Mouse (Mus musculus): ENCODE results near the gene Zc3h7a. TPM values are rescaled to one million over a fixed set of nuclear protein-coding genes. Genes with fewer than 3 reads are reported as not detected.

Zc3h7a gene
- polyA plus RNA-seq, 1 experiment from 2014 or later, result 92.9 TPM

GRCm38 (mm10) chr16:11090836-11091570 is 85.2 kb downstream of the Zc3h7a start:
- Histone ChIP-seq H3K4me1 (no peaks in the 10 kb centered on the region), H3K9me3 (no peaks in the 10 kb centered on the region), H3K4me2 (no peak overlapping the region), H3K9ac (no peak overlapping the region), H3K27ac (no peak overlapping the region), H3K36me3 (peaks cover 46% of the 10 kb centered on the region), H3K4me3 (no peak overlapping the region), H3K27me3 (no peaks in the 10 kb centered on the region)
- no peak for ATAC-seq (ENCODE audit: borderline replicate concordance, extremely low read depth, low FRiP score, low TSS enrichment)
- WGBS, result 80% methylated on average over 10 of the region's 10 CpGs

GRCm38 (mm10) chr16:11086856-11087588 is 89.2 kb downstream of the Zc3h7a start:
- Histone ChIP-seq H3K36me3 (peaks cover 80% of the 10 kb centered on the region), H3K4me1 (no peaks in the 10 kb centered on the region), H3K4me3 (no peak overlapping the region), H3K27ac (no peak overlapping the region), H3K27me3 (no peaks in the 10 kb centered on the region), H3K4me2 (no peak overlapping the region), H3K9ac (no peak overlapping the region), H3K9me3 (no peaks in the 10 kb centered on the region)
- ATAC-seq (ENCODE audit: borderline replicate concordance, extremely low read depth, low FRiP score, low TSS enrichment), result no peak
- 88% methylated on average over 5 of the region's 5 CpGs for WGBS

Small RNAs within 50 kb of the gene (microRNA-seq; reads per million reads assigned to microRNA genes)
- gene Gm23935, result 46.5 reads per million, percentile 44 among the genes with 10 or more reads in this experiment

Other genes starting within 250 kb of the Zc3h7a start
- gene Snn, start 115.4 kb downstream of the Zc3h7a start, polyA plus RNA-seq (2015; fragmentation: Nextera tagmentation; extraction: Ambion mirVana), result 47.2 and 47.6 TPM in 2 replicates
- 109 and 111 TPM in 2 replicates for gene Litaf, start 110.2 kb downstream of the Zc3h7a start, polyA plus RNA-seq (2015; fragmentation: Nextera tagmentation; extraction: Ambion mirVana)
- 32.3 and 34.6 TPM in 2 replicates for gene Txndc11, start 41.7 kb downstream of the Zc3h7a start, polyA plus RNA-seq (2015; fragmentation: Nextera tagmentation; extraction: Ambion mirVana)
- 155 and 163 TPM in 2 replicates for gene Rsl1d1, start 26.9 kb upstream of the Zc3h7a start, polyA plus RNA-seq (2015; fragmentation: Nextera tagmentation; extraction: Ambion mirVana)
- 75.5 and 75.6 TPM in 2 replicates for gene Gspt1, start 77.9 kb upstream of the Zc3h7a start, polyA plus RNA-seq (2015; fragmentation: Nextera tagmentation; extraction: Ambion mirVana)
- not detected in 2 replicates for gene Tnfrsf17, start 137.4 kb upstream of the Zc3h7a start, polyA plus RNA-seq (2015; fragmentation: Nextera tagmentation; extraction: Ambion mirVana)
- gene Snx29, start 146.5 kb upstream of the Zc3h7a start, polyA plus RNA-seq (2015; fragmentation: Nextera tagmentation; extraction: Ambion mirVana), result 8.0 and 12.6 TPM in 2 replicates